Mouse (Mus musculus) Patski (cell line): ENCODE results near the gene Rnf207. TPM values are rescaled to one million over a fixed set of nuclear protein-coding genes. Genes with fewer than 3 reads are reported as not detected.

Experiments used
- ATAC-seq: fragments of 100-300 bp; one replicate; pipeline ENCODE4 v1.8.0; 2021
- CTCF ChIA-PET: fragments of 350-600 bp; sonication (Branson Sonifier 250); formaldehyde crosslinking; loops from one replicate; lab custom pipeline; 2022; ENCODE audit warnings: inconsistent platforms; lab: Charles Lee
- POLR2A ChIA-PET: fragments of 350-600 bp; sonication (Branson Sonifier 250); formaldehyde crosslinking; loops from one replicate; lab custom pipeline; 2022; ENCODE audit warnings: antibody characterized with exemption, inconsistent platforms; lab: Charles Lee
- DNase-seq: peaks from one replicate; pipeline ENCODE4 v3.0.0-alpha.2; 2011; ENCODE audit warnings: low read depth, low spot score
- H3K27me3 ChIP-seq: fragments of 371-371 bp; one replicate; pipeline ENCODE4 v1.5.1; 2021
- CTCF ChIP-seq: fragments of 100-300 bp; IDR thresholded peaks from one replicate; pipeline ENCODE4 v1.5.1; 2021
- in situ Hi-C: fragments of 300-500 bp; cut with MboI; formaldehyde crosslinking; loops from 3 replicates; pipeline ENCODE4 v1.11.1; 2018; ENCODE audit warnings: low pct_unique_long_range_greater_than_20kb, mixed read lengths
- polyA plus RNA-seq: library from polyadenylated mRNA; unstranded; gene quantifications from one replicate; pipeline ENCODE4 v1.2.3, GENCODE M21; 2021

Rnf207 gene
- polyA plus RNA-seq, 1 experiment from 2014 or later: 0.17 TPM

DNA sequence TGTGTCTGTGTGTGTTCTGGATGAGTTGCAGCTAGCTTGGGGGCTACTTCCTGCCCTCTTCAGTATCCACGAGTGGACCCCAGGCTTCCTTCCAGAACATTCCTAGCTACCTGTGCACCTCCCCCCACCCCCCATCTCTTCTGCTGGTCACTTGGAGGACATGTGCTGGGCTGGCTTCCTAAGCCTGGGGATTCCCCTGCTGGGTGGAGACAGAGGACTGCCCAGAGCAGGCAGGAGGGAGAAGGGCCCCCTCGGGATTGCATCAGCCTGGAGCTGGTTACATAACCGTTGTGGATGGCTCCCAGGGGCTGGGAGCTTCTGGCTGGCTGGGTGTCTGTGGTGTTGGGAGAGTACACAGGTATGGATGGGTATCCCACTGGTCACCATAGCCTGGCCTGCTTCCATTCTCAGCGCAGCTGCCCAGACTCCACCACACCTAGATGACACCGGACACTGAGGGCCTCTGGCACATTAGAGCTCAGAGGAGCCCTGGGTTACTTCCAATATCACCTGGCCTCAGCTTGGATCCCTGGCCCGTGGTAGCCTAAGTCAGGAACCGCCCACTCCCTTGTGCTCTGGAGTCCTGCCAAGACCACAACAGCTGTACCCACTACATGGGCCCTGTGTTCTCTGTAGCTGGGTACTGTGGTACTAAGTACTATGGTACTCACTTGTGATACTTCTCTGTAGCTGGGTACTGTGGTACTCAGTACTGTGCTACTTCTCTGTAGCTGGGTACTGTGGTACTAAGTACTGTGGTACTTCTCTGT, 26.5 kb upstream of the Rnf207 start:
- in situ Hi-C loops: loop anchor here (5.0 kb wide), 1 partner anchor 72 kb away; no protein-coding TSS in a partner anchor
- TF ChIP-seq CTCF: no peak
- ATAC-seq (peak; percentile 46), DNase-seq (peak; percentile 71)
- CTCF ChIA-PET: interaction anchor here (0.8 to 2.9 kb wide), 10 partner anchors 8 to 90 kb away, joined by 3 to 17 read pairs (median 4); no protein-coding TSS in a partner anchor
- POLR2A ChIA-PET: interaction anchor here (0.6 to 1.1 kb wide), 2 partner anchors 12 to 361 kb away, joined by 4 to 5 read pairs; no protein-coding TSS in a partner anchor
- no peaks in the 10 kb centered on the region for H3K27me3 ChIP-seq

DNA sequence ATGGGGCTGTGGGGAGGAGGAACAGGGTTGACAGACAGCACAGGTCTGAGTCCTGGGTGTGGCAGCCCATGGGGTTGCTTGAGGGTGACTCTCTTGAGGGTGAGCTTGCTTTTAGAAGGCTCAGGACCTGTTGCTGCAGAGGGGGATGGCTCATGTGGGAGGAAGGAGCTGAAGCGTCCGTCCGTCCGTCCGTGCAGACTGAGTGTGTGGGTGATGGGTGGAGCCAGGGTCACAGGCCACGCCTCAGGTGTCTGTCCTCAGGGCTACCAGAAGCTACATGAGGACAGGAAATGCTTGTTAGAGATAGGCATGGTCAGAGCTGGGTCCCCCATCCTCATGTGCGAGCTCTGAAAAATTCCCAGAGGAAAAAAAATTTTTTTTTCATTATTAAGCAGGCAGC, 25.9 kb upstream of the Rnf207 start:
- no peaks in the 10 kb centered on the region for H3K27me3 ChIP-seq
- POLR2A ChIA-PET: interaction anchor here (1.1 kb wide), 1 partner anchor 12 kb away, joined by 5 read pairs; no protein-coding TSS in a partner anchor
- in situ Hi-C loops: loop anchor here (5.0 kb wide), 1 partner anchor 73 kb away; no protein-coding TSS in a partner anchor
- ATAC-seq (peak; percentile 26), DNase-seq (no peak)
- no peak for TF ChIP-seq CTCF
- CTCF ChIA-PET: interaction anchor here (0.8 to 2.9 kb wide), 11 partner anchors 9 to 90 kb away, joined by 3 to 17 read pairs (median 5); no protein-coding TSS in a partner anchor

DNA sequence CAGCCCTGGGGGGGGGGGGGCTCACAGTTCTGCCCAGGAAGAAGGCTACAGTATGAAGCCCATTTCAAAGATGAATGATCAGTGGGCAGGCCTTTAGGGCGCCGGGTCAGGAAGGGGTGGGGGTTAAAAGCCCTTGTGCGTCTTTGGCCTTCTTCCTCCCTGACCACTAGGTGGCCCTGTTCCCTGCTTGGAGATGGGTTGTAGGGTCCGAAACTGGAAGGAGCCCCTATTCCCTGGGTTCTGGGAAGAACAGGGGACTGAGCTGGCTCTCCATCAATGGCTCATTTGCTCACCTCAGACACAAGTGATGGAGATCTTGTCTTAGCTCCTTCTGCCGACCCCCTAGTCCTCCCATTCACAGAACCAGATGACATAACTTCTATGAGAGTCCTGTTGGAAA, 24.5 kb upstream of the Rnf207 start:
- in situ Hi-C loops: no loop called here
- ChIA-PET CTCF (interaction anchor here (0.9 to 2.9 kb wide), 7 partner anchors 10 to 86 kb away, joined by 3 to 17 read pairs (median 3); no protein-coding TSS in a partner anchor), POLR2A (interaction anchor here (1.0 kb wide), 1 partner anchor 68 kb away, joined by 3 read pairs; no protein-coding TSS in a partner anchor)
- DNase-seq (no peak), ATAC-seq (no peak)
- TF ChIP-seq CTCF: no peak
- H3K27me3 ChIP-seq: no peaks in the 10 kb centered on the region

DNA sequence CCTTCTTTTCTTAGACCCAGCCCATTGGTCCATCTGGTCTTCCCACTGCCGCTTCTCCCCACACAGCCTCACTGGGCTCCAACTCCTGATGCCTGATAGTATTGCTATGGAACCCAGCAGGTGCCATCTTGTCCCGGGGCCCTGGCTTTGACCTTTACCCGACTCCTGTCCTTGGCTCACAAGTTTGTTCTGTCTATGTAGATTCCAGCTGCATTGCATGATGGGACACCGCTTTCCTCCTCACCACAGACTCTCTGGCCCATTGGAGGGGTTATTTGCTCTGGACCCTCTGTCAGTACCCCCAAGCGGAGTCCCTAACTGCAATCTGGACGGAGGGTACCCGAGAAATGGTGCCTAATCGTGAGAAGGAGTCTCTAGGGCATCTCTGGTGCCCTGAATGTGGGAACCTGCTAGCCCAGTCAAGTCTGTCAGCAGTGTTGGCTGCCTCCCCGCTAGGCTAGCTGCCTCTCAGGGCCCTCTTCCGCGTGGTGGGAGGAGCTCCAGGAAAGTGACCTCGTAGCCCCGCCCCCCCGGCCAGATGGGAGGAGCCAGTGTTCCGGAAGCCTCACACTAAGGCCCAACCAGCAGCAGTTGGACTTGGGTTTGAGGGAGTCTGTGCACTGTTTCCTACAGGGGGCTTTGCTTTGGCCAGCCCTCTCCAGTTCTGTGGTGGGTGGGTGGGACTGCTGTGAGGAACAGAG, 21.9 kb upstream of the Rnf207 start:
- in situ Hi-C loops: no loop called here
- no peak for TF ChIP-seq CTCF
- POLR2A ChIA-PET: no interaction called here
- DNase-seq (no peak), ATAC-seq (no peak)
- CTCF ChIA-PET: interaction anchor here (1.2 to 1.6 kb wide), 3 partner anchors 9 to 94 kb away, joined by 3 to 4 read pairs (median 4); no protein-coding TSS in a partner anchor
- H3K27me3 ChIP-seq: no peaks in the 10 kb centered on the region

GRCm38 (mm10) chr4:152339293-152339790, 20.5 kb upstream of the Rnf207 start:
- in situ Hi-C loops: no loop called here
- no peak for TF ChIP-seq CTCF
- CTCF ChIA-PET: interaction anchor here (0.7 kb wide), 1 partner anchor 95 kb away, joined by 3 read pairs; no protein-coding TSS in a partner anchor
- ATAC-seq (no peak), DNase-seq (no peak)
- POLR2A ChIA-PET: no interaction called here
- no peaks in the 10 kb centered on the region for H3K27me3 ChIP-seq

DNA sequence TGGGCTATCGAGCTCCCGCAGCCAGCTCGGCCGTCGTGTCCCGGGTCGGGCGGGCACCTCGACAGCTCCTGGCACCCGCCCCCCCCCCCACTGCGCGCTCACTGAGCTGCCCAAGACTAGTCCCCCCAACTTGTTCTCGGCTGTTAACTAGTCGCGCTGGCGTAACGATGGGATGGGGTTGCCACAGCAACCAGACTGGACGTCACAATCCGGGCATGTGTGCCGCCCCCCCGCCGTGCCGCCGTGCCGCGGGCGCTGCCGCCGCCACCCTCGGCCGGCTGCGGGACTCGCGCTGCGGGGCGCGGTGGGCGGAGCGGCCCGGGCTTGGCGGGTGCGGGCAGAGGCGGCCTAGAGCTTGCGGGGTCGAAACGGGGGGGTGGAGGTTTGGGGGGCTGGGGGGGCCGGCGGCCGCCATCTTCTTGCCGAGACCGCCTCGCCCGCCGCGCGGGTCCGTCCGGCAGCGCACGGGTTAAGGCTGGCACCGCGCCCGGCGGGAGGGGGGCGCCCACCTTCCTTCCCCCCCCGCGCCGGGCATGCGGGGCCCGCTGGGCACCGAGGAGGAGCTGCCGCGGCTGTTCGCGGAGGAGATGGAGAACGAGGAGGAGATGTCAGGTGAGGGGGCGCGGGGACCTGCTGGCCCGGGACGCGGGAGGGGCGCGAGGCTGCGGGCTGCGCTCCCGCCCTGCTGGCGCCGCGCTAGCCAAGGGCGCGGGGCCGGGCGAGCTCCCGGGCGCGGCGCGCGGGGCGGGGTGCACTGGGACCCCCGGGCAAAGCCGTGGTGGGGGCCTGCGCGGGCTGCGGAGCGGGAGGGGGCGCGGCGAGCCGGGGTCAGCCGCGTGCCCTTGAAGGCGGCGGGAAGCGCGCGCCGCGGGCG, 19.9 kb upstream of the Rnf207 start, which contains the start of gene Chd5:
Gene Chd5 (plus strand): TSS at position 233 of the 874 bp plus-strand sequence.
- CTCF ChIA-PET: interaction anchor here (0.7 to 1.1 kb wide), 2 partner anchors 96 kb away, joined by 3 to 4 read pairs; no protein-coding TSS in a partner anchor
- TF ChIP-seq CTCF: no peak
- no peak for DNase-seq
- H3K27me3 ChIP-seq: no peaks in the 10 kb centered on the region
- POLR2A ChIA-PET: no interaction called here
- in situ Hi-C loops: no loop called here
- ATAC-seq: no peak

DNA sequence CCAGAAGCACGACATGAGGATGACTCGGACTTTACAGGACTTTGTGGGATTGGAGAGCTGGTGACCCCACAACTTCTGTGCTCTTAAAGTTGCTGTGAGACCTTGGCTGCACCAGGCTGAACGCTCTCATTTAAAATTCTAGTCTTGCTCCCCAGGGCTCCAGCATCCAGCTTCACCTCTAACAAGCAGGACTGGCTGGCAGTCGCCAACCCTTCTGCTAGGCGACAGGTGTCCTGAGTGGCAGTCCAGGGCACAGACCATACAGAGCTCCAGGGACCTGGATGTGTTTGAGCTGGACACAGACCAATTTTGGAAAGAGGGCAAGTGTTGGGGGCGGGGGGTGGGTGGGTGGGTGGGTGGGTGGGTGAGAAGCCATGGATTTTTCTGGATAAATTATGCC, 19.0 kb upstream of the Rnf207 start:
- TF ChIP-seq CTCF: no peak
- DNase-seq (no peak), ATAC-seq (no peak)
- H3K27me3 ChIP-seq: no peaks in the 10 kb centered on the region
- CTCF ChIA-PET: interaction anchor here (1.1 kb wide), 1 partner anchor 97 kb away, joined by 4 read pairs; no protein-coding TSS in a partner anchor
- POLR2A ChIA-PET: no interaction called here
- in situ Hi-C loops: no loop called here

GRCm38 (mm10) chr4:152333587-152333986, 14.8 kb upstream of the Rnf207 start:
- in situ Hi-C loops: no loop called here
- ChIA-PET POLR2A (interaction anchor here (1.2 kb wide), 1 partner anchor 11 kb away, joined by 5 read pairs; no protein-coding TSS in a partner anchor), CTCF (interaction anchor here (1.1 to 7.3 kb wide), 3 partner anchors 11 to 99 kb away, joined by 3 to 64 read pairs (median 4); no protein-coding TSS in a partner anchor)
- DNase-seq (no peak), ATAC-seq (no peak)
- no peak for TF ChIP-seq CTCF
- H3K27me3 ChIP-seq: no peaks in the 10 kb centered on the region

DNA sequence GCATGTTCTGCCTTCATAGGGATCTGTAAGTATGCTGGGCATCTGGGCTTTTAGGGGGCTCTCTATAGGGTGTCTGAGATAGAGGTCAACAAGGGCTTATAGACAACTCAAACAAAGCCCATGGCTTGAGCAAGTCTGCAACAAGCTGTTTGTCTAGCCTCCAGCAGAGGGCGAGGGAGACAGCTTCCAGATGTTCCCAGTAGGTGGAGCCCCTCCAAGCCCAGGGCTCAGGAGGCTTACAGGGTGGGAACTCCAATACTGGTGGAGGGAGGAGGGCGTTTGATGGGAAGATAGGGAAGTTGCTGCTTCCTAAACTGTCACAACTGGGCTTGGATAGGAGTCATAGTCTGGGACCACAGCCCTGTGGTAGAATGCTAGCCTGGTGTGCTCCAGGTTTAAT, 14.2 kb upstream of the Rnf207 start:
- no peaks in the 10 kb centered on the region for H3K27me3 ChIP-seq
- TF ChIP-seq CTCF: no peak
- ATAC-seq: no peak
- POLR2A ChIA-PET: interaction anchor here (1.2 kb wide), 1 partner anchor 12 kb away, joined by 5 read pairs; no protein-coding TSS in a partner anchor
- no peak for DNase-seq
- CTCF ChIA-PET: interaction anchor here (0.7 to 7.3 kb wide), 9 partner anchors 8 to 100 kb away, joined by 3 to 64 read pairs (median 3); no protein-coding TSS in a partner anchor
- in situ Hi-C loops: no loop called here
